Comparison of ENCODE assay signal across 25 mouse cellular contexts in the genomic region with DNA sequence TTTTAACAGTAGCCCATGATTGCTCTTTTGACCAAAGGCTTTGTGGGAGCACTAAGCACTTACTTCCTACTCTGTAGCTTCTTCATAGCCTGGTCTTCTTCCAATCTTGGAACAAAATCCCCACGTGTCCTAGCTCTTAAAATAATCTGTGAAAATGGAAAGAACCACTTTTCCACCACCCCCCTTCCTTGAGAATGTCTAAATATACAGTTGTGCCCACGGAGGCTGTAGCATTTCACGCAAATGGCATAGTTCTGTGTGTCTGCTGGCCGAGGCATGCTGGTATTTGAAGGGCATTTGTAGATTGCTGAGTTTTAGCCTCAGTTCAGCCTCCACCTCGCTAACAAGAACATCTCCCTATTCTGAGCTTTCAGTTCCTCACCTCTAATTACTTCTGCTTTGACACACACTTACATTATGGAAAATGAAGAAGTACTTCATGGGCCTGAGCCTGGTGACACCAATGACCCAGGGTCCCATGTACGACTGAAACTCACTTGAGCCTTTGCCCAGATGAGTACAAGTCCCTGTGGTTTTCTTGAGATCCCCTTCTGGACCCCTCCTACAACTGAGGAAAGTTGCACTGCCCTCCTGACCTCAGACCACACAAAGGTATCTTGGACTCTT.
DNase-seq lines count a peak whose midpoint lies in the region; ATAC-seq and TF ChIP-seq lines count a peak whose summit lies in the region.
"Had no signal": no experiment of that assay in that cellular context is flagged by ENCODE, and none has a peak within 500 bp of the region (broad histone marks: within the 10 kb centered on the region; RNA-seq: fewer than 3 reads in every experiment).

No protein-coding gene starts in this region.

- H3K27me3 ChIP-seq in midbrain, postnatal 0 days (ENCODE audit: insufficient read depth, low read length): no peaks in the 10 kb centered on the region
- H3K27me3 ChIP-seq: embryonic facial prominence, embryonic 12.5 days; kidney, embryonic 15.5 days; liver, embryonic 13.5 days; lung, embryonic 15.5 days; midbrain, embryonic 15.5 days; neural tube, embryonic 15.5 days had no signal

- DNase-seq in left cerebral cortex, adult 2 months (ENCODE audit: extremely low spot score in 1 of 2, low spot score in 2 of 2): no peak
- no peak for DNase-seq in left cerebral cortex, postnatal 10 days (ENCODE audit: extremely low spot score in 1 of 2, low spot score in 2 of 2)
- peak; percentile 35 to 41 for DNase-seq in spleen, postnatal 36 days (ENCODE audit: low spot score in 2 of 2)
- DNase-seq in spleen, postnatal 4 days (ENCODE audit: low spot score in 2 of 2): no peak
- DNase-seq in midbrain, postnatal 0 days (ENCODE audit: low spot score): no peak
- no peak for DNase-seq in cerebellum, adult 9-11 months
- DNase-seq in cerebellum, postnatal 14 days: no peak
- DNase-seq: adrenal gland, postnatal 10 days; cerebellum, adult 8-10 months; forebrain, postnatal 0 days; kidney, postnatal 36 days; liver, embryonic 13.5 days; lung, postnatal 36 days; thymus, adult 18-20 months; thymus, postnatal 36 days had no signal

- peak overlapping the region; percentile 32; the same call in 1 of the 2 replicates for H3K27ac ChIP-seq in left cerebral cortex, adult 2 months
- no peak overlapping the region for H3K27ac ChIP-seq in midbrain, postnatal 0 days (ENCODE audit: low read depth, low read length)
- H3K27ac ChIP-seq: embryonic facial prominence, embryonic 12.5 days; hindbrain, postnatal 0 days; kidney, embryonic 15.5 days; limb, embryonic 10.5 days; liver, embryonic 13.5 days; lung, embryonic 15.5 days; midbrain, embryonic 15.5 days; neural tube, embryonic 15.5 days had no signal

- no peaks in the 10 kb centered on the region for H3K9me3 ChIP-seq in midbrain, postnatal 0 days (ENCODE audit: low read length)
- H3K9me3 ChIP-seq: embryonic facial prominence, embryonic 12.5 days; kidney, embryonic 15.5 days; limb, embryonic 10.5 days; liver, embryonic 13.5 days; lung, embryonic 15.5 days; midbrain, embryonic 15.5 days; neural tube, embryonic 15.5 days had no signal

- no peaks in the 10 kb centered on the region for H3K4me1 ChIP-seq in midbrain, postnatal 0 days (ENCODE audit: insufficient read depth, low read length)
- H3K4me1 ChIP-seq: kidney, embryonic 15.5 days; limb, embryonic 10.5 days; liver, embryonic 13.5 days; lung, embryonic 15.5 days; midbrain, embryonic 15.5 days had no signal

- H3K4me3 ChIP-seq in left cerebral cortex, adult 2 months: no peak overlapping the region
- no peak overlapping the region for H3K4me3 ChIP-seq in midbrain, postnatal 0 days (ENCODE audit: low read depth, low read length)
- H3K4me3 ChIP-seq: embryonic facial prominence, embryonic 12.5 days; kidney, embryonic 15.5 days; limb, embryonic 10.5 days; liver, embryonic 13.5 days; lung, embryonic 15.5 days; midbrain, embryonic 15.5 days; neural tube, embryonic 15.5 days had no signal

- intact Hi-C loops in left cerebral cortex, adult 2 months (cut with DNase I): loop anchor here (5.0 kb wide), 1 partner anchor 265 kb away; no protein-coding TSS in a partner anchor
- intact Hi-C loops in left cerebral cortex, postnatal 10 days (cut with DNase I): no loop called here

- H3K9ac ChIP-seq in midbrain, postnatal 0 days (replicated peaks; ENCODE audit: low read length, poor library complexity, severe bottlenecking): no peak overlapping the region
- H3K9ac ChIP-seq: embryonic facial prominence, embryonic 12.5 days; forebrain, postnatal 0 days; kidney, embryonic 15.5 days; liver, embryonic 13.5 days; lung, embryonic 15.5 days; midbrain, embryonic 15.5 days; neural tube, embryonic 15.5 days had no signal

- WGBS in midbrain, postnatal 0 days: 87% methylated on average over 6 of the region's 6 CpGs

- no peak for TF ChIP-seq CTCF in left cerebral cortex, adult 2 months (IDR thresholded peaks at IDR 0.05)
- TF ChIP-seq CTCF in midbrain, postnatal 0 days (IDR thresholded peaks at IDR 0.05): no peak

- no peaks in the 10 kb centered on the region for H3K36me3 ChIP-seq in midbrain, postnatal 0 days (ENCODE audit: insufficient read depth, low read length)
- H3K36me3 ChIP-seq: embryonic facial prominence, embryonic 12.5 days; kidney, embryonic 15.5 days; limb, embryonic 10.5 days; liver, embryonic 13.5 days; lung, embryonic 15.5 days; midbrain, embryonic 15.5 days; neural tube, embryonic 15.5 days had no signal

- no peak overlapping the region for H3K4me2 ChIP-seq in midbrain, postnatal 0 days (ENCODE audit: low read depth, low read length, poor library complexity, severe bottlenecking)
- H3K4me2 ChIP-seq: embryonic facial prominence, embryonic 12.5 days; heart, embryonic 11.5 days; kidney, embryonic 15.5 days; liver, embryonic 13.5 days; lung, embryonic 15.5 days; midbrain, embryonic 15.5 days; neural tube, embryonic 15.5 days had no signal

- peak; percentile 88 for ATAC-seq in megakaryocyte, adult 5-6 weeks (ENCODE audit: poor library complexity, severe bottlenecking)
- ATAC-seq in midbrain, postnatal 0 days (ENCODE audit: low FRiP score): no peak
- ATAC-seq: forebrain, postnatal 0 days; hindbrain, postnatal 0 days; intestine, postnatal 0 days; midbrain, embryonic 15.5 days had no signal

Comparison
In these comparisons a context has a peak if more than half of its experiments do, and no peak if none do; other contexts are left out.
1. DNase-seq: peak in spleen, postnatal 36 days (2 of 2); none in left cerebral cortex, adult 2 months (0 of 2), left cerebral cortex, postnatal 10 days (0 of 2), spleen, postnatal 4 days (0 of 2), midbrain, postnatal 0 days (single experiment), cerebellum, adult 9-11 months (single experiment) and cerebellum, postnatal 14 days (0 of 2).